Mouse (Mus musculus) thymus, postnatal 25 days (tissue): ENCODE data around the gene Kctd4.
"Not testable (repeated sequence)": the region's sequence is repeated elsewhere in the genome, so short reads cannot be mapped to it uniquely, and the experiment has no call there.

Experiments used
- DNase-seq: peaks from one replicate; pipeline ENCODE4 v3.0.0; 2022

Kctd4 gene

GRCm38 (mm10) chr14:75954766-75955165 lies at the start of gene Kctd4:
Kctd4 (plus strand) TSS chr14:75955009.
- no peak for DNase-seq

- no peak for DNase-seq
Observed at GRCm38 (mm10) chr14:75906931-75907330, 47.9 kb upstream of the Kctd4 start.

GRCm38 (mm10) chr14:75911968-75912367 lies 42.8 kb upstream of the Kctd4 start:
- DNase-seq, result no peak

- no peak for DNase-seq
Observed at GRCm38 (mm10) chr14:75912665-75913064, 42.1 kb upstream of the Kctd4 start.

- no peak for DNase-seq
Observed at GRCm38 (mm10) chr14:75923314-75924052, 31.3 kb upstream of the Kctd4 start.

- DNase-seq, result not testable (repeated sequence)
Observed at GRCm38 (mm10) chr14:75929713-75930112, 25.1 kb upstream of the Kctd4 start.

- peak; percentile 50 for DNase-seq
Observed at GRCm38 (mm10) chr14:75931266-75931665, 23.5 kb upstream of the Kctd4 start.

- peak; percentile 21 for DNase-seq
Observed at GRCm38 (mm10) chr14:75934359-75934758, 20.4 kb upstream of the Kctd4 start.

GRCm38 (mm10) chr14:75937714-75938113 lies 17.1 kb upstream of the Kctd4 start:
- no peak for DNase-seq

GRCm38 (mm10) chr14:75941500-75941899 lies 13.3 kb upstream of the Kctd4 start:
- no peak for DNase-seq

- no peak for DNase-seq
Observed at GRCm38 (mm10) chr14:75942365-75942764, 12.4 kb upstream of the Kctd4 start.

GRCm38 (mm10) chr14:75947674-75948073 lies 7.1 kb upstream of the Kctd4 start:
- DNase-seq, result no peak

- DNase-seq, result no peak
Observed at GRCm38 (mm10) chr14:75953011-75953410, 1.8 kb upstream of the Kctd4 start.

- no peak for DNase-seq
Observed at GRCm38 (mm10) chr14:75962250-75962649, 7.4 kb downstream of the Kctd4 start.

- DNase-seq, result no peak
Observed at GRCm38 (mm10) chr14:75963215-75963614, 8.4 kb downstream of the Kctd4 start.

- DNase-seq, result no peak
Observed at GRCm38 (mm10) chr14:75964000-75964399, 9.2 kb downstream of the Kctd4 start.

- DNase-seq, result no peak
Observed at GRCm38 (mm10) chr14:75964433-75964832, 9.6 kb downstream of the Kctd4 start.

- DNase-seq, result no peak
Observed at GRCm38 (mm10) chr14:75967291-75967690, 12.5 kb downstream of the Kctd4 start.

GRCm38 (mm10) chr14:75976107-75976506 lies 21.3 kb downstream of the Kctd4 start:
- no peak for DNase-seq

- DNase-seq, result no peak
Observed at GRCm38 (mm10) chr14:75981231-75981630, 26.4 kb downstream of the Kctd4 start.

- DNase-seq, result no peak
Observed at GRCm38 (mm10) chr14:75983891-75984290, 29.1 kb downstream of the Kctd4 start.

GRCm38 (mm10) chr14:75985112-75985511 lies 30.3 kb downstream of the Kctd4 start:
- no peak for DNase-seq

GRCm38 (mm10) chr14:75986878-75987483 lies 32.2 kb downstream of the Kctd4 start:
- no peak for DNase-seq

- DNase-seq, result no peak
Observed at GRCm38 (mm10) chr14:75989168-75989567, 34.4 kb downstream of the Kctd4 start.

- DNase-seq, result no peak
Observed at GRCm38 (mm10) chr14:75990936-75991335, 36.1 kb downstream of the Kctd4 start.
